Mouse (Mus musculus) thymus, postnatal 14 days (tissue): ENCODE data around the gene U2af1.
A peak's percentile ranks its signal among the peaks of the same experiment; 100 is the strongest.
"Not testable (repeated sequence)": the region's sequence is repeated elsewhere in the genome, so short reads cannot be mapped to it uniquely, and the experiment has no call there.

Source experiments
- DNase-seq: peaks from one replicate; pipeline ENCODE4 v3.0.0; 2021

U2af1 gene

DNA sequence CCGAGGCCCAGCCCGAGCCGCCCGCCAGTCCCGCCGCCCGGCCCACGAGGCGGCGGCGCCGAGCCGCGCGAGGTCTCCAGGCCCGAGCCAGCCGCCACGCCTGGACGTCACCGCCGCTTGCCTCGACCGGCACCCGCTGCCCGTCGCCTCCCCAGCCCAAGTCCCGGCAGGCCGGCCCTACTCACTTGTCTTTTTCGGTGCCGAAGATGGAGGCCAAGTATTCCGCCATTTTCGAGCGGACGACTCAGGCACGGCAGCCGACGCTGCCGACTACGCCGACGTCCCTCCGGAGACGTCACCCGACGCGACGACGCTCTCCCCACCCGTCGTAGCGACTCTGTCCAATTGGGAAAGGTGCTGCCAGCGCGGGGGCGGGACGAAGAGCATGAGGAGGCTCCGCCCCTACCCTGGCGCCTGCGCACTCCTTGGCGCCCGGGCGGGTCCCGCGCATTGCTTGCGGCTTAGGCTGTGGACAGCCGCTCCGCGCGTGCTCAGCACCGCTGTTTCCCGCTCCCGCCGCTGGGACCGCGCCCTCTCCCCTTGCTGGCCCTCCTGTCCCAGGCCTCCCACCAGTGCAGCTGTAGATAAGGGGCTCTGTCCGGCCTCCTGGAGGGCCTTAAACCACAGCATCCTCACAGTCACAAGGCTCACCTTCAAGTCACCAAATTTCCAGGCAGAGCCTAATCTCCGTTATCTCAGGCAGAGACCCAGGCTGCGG lies at the start of gene U2af1:
Gene U2af1, minus strand, starts transcription at position 425 of the 718 bp plus-strand sequence.
- peak; percentile 98 for DNase-seq

DNA sequence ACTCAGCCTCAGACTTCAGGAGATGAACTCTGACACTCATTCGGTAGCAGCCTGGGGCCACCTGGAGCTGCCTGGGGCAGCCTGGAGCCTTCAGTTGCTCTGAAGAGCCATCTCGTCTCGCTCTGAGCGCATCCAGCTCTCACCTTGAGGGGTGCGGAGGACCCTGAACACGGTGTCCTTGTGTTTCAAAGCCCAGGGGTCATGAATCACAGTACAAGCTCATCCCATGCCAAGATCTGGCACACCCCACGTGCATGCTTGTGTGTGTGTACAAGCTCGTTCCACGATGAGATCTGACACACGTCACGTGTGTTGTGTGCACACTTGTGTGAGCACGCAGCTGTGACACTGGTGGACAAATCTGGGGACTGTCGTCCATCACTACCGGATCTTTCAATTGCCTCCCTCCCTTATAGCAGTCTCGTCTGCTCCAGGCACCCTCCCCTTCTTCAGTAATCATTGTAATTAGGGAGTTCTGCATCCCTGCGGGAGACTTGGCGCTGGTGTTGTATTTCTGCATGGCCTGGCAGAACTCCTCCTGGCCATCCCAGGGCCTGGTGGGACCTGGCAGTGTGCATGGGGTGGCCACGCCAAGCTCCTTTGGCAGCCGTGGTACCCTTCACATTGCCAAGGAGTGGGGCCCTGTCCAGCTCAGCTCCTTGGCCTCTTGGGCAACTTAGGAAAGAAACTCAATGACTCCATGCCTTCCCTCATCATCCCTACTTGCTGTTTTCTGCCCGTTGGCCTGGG lies 46.8 kb upstream of the U2af1 start:
- no peak for DNase-seq

DNA sequence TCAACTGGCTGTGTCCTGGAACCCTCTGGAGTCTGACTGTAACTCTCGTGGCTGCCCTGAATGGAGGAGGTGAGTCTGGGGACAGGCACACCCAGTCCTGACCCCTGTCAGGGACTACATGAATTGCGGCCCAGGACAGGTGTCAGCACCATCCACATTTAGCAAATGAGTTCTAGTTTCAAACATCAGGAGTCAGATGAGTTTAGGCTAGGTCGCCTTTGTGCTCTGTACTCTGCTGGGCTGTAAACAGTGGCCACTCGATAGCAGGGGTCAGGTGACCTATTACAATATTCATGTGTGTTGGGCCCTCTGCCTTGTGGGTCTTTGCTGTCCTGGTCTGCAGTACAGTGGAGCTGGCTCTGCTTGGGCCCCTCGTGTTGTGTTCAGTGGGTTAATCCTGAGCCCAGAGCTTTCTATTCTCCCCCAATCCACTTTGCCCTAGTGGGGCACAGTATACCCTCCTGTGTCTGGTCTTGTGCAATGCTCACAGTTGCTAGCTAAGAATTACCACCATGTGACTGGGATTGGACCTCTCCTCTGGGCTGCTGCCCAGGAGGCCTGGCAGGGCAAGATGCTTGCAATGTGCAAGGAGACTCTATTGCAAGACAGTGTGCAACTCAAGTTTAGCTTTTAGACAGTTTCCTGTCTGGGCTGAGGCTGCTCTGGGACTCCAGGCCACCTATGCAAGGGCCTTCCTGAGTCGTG lies 44.7 kb upstream of the U2af1 start:
- DNase-seq: no peak

DNA sequence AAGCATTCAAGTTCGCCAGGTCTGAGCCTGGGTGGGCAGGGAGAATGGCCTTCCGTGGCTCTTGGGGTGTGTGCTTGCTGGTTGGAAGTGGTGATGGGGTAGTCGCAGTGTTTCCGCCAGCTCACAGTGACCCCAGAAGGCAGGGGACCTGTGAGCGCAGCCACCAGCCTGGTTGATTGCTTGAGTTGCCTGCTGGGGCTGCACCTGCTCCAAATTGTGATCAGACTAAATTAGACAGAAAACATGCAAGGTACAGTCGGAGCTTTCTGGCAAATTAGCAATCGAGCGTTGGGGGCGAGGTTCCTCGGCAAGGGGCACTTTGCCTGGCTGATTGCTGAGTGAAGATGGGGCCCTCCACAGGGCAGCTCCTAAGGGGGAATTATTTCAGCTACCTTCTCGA lies 39.7 kb upstream of the U2af1 start:
- DNase-seq: no peak

DNA sequence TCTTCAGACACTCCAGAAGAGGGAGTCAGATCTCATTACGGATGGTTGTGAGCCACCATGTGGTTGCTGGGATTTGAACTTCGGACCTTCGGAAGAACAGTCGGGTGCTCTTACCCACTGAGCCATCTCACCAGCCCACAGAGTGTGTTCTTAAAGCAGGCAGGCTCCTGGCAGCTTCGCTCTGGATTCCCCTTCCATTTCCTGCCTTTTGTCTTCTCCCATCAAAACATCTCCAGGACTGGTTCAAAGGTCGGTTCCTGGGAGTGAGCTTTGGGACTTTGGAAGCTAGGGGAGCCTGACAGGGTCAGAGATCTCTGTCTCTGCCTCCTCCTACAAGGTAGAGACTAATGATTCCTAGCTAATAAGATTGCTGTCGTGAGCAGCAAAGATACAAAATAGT lies 36.7 kb upstream of the U2af1 start:
- not testable (repeated sequence) for DNase-seq

DNA sequence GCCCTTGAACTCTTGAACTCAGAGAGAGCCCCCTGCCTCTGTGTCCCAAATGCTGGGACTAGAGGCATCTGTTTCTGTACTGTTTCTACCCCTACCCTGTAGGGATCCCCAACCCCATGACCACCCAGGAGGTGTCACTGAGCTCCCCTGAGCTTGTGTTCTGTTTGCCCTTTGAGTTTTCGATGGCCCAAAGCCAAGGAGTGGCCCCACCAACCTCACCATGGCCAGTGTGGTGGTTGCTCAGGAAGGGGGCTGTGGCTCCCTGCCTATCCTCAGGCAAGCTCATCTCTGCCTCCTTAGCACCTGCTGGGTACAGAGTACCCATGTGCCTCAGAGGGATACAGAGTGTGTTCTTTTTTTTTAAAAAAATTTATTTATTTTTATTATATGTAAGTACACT lies 36.3 kb upstream of the U2af1 start:
- DNase-seq: no peak

DNA sequence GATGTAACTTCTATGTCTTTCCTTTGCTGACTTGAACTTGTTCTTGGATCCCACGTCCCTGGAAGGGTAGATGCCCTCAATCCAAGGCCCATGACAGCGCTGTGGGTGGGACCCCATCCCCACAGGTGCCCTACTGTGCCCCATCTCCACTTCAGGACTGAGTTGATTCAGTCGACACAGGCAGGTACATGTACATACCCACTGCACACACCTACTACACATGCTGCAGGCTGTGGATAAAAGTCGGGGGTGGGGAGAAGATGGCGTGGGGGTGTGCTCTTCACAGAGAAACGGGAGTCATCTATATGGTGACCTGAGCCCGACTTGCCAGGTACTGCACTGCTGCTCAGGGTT lies 35.3 kb upstream of the U2af1 start:
- DNase-seq: no peak

DNA sequence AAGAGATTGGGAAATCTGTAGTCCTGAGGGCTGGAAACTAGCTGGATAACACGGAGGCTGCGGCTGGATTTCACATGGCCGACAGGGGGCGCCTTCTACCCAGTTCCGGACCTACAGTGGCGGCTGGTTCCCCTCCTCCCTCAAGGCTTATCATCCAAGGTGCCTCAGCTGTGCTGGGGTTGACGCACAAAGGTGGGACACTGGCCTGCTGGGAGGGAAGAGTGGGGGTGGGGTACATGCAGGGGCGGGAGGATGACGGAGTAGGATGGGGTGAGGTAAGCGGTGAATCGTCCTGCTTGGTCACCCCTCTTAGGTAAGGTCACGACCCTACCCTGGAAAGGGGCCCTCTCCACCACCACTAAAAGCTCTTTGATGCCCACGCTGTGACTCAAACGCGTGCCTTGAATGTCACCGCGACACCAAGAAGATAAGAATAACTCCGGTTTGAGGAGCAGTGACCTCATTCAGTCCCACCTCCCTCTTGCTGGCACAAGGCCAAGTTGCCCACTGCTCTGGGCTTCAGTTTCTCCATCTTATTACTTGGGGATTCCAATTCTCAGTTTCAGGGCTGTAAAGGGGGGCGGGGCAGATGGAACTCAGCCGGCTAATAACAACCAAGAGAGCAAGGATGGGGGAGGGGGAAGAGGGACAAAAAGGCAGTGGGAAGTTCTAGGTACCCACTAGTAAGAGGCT lies 34.8 kb upstream of the U2af1 start:
- DNase-seq: peak; percentile 80

DNA sequence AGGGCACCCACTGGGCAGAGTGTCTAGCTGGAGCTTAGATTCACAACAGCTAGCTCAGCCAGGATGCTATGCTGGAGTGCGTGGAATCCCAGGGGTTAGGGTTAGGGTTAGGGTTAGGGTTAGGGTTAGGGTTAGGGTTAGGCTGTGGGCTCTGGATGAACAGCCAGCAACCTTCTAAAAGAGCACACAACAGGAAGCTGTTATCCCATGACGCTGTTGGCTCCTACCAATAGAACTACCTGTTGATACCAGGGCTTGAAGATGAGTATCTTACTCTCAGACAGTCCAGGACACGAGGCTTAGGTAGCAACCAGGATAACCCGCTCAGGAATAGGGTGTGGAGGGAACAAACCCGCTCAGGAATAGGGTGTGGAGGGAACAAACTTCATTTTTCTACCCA lies 34.2 kb upstream of the U2af1 start:
- DNase-seq: no peak

DNA sequence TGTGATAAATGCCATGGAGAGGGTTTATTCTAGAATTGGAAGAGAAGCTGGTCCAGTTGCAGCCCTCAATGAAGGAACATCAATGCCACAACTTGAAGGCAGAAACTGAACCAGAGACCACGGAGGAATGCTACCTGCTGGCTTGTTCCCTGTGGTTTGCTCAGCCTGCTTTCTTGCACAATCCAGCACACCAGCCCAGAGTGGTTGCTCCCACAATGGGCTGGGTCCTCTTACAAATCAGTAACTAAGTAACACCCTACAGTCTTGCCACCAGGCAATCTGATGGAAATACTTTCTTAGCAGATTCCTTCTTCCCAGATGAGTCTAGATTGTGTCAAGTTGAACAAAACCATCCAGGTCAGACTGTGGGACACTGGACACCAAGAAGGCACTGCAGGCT lies 30.9 kb upstream of the U2af1 start:
- no peak for DNase-seq

DNA sequence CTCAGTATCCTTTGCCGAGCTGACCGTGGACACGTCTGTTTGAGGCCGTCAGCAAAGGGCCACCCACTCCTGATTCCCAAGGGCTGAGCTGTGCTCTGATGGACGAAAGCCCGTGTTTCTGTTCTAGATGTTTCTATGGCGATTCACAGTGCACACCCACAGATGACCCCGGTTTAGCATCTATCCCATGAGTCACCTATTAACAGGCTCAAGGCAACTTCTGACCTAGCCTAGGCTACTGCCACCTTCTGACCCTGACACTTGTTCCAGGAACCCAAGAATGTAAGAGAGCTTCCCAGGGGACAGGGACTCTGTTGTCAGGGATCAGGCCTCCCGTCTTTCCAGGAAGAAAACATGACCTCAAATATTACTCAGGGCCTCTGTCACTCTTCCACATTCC lies 29.4 kb upstream of the U2af1 start:
- no peak for DNase-seq

DNA sequence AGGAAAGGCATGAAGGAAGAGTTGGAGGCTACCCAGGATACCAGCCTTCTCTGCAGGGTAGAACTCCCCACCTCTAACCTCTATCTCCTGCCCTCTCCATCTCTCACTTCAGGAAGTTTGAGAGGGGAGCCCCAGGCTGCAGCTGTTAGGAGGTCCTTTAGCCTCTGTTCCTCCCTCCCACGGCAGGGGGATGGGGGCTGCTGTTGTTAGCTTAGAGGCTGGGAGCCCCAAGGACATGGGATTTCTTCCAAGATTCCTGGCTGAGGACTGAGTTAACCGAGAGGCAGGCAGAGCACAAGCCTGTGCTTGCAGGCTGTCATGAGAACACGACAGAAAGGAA lies 27.5 kb upstream of the U2af1 start:
- DNase-seq: no peak

DNA sequence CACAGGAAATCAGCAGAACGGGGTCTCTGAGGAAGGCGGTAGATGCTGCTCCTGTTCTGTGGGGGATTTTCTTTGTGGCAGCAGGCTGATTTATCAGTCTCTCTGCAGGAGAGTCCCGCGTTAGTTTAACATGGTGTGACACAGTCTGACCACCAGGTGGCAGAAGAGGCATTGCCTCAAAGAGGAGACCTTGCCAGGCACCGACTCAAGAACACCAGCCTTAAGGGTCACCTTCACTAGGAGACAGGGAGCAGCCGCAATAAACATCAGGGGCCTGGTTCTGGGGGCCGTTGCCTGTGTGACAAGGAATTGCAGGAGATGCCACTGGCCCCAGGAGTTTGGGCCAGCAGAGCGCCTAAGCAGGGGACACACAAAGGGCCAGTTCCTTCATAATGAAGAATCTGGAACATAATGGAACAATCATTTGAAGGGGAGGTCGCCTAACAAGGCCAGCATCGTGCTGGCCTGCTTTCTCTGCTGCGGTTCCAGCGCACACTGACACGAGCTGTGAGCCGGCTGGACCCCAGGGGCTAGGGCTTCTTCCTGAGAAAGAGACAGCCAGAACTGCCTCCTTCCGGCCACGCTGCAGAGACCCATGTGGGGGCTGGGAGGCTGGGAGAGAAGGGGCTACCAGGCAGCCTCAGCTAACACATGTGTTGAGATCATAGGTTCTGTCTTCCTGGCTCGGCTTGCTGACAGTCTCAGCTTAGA lies 27.0 kb upstream of the U2af1 start:
- DNase-seq: peak; percentile 82

DNA sequence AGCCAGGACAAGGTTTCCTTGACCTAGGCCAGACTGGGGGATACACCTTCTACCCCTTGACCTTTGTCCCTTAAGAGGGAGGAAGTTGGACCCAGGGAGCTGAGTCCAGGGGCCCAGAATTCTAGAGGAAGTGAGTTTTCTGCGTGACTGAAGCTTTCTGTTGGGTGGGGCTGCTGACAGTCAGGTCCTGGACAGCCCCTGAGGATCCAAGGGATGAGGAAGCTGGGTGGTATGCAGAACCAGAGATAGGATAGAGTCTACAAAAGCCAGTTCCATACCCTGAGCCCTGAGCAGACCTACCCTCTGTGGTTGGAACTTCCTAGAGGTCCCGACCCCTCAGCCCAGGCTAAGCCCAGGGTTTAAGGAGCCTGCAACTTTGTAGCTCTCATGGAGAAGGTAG lies 21.8 kb upstream of the U2af1 start:
- no peak for DNase-seq

DNA sequence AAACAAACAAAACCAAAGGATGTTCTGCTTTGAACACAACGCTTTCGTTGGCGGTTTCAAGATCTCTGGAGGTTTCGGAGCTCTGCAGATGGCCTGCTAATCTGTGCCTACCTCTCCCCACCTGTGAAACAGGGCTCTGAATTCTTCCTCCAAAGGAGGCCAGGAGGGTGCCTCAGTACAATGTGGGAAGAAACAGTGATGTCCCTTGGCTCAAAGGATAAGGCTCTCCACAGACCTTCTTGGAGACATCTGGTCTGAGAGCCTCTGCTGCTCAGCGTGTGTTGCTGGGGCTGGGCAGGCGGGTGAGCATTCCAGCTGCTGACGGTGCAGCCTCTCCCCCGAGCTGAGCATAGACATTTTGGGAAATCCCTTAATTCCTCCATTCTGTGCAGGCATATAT lies 18.8 kb upstream of the U2af1 start, which contains the start of gene Cryaa:
Gene Cryaa, plus strand, starts transcription at position 301 of the 400 bp plus-strand sequence.
- DNase-seq: no peak

DNA sequence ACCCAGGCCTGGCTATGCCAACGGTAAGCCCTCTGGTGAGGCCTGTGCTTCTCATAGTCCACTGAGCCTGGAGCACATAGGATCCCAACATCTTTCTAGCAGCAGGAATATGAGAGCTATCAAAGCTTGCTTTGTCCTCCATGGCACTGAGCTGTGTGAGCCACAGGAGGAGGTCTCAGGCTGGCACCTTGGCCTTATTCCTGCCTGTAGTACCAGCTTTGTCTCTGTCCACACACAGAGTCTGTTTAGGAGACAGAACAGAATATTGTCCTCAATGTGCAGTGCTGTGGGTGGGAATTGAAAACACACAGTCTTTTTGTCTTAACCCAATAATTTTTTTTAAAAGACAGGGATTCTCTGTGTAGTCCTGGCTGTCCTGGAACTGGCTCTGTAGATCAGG lies 15.7 kb upstream of the U2af1 start:
- DNase-seq: no peak

DNA sequence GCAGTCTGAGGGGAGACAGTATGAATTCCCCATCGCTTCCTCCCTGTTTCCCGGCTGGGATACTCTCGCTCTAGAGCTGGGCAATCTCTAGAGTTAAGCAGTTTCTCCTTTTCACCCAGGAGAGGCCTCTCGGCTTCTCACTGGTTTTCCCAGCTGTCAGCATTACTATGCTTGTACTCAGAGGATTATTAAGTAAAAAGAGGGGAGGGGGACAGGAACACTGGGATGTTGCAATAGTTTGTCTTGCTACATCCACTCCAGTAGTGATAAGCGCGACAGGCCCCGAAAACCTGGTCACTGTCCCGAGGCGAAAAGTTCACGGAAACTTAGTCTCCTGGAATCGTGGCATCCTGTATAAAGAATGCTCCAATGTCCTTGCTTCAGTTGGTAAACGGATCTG lies 13.6 kb upstream of the U2af1 start:
- no peak for DNase-seq

DNA sequence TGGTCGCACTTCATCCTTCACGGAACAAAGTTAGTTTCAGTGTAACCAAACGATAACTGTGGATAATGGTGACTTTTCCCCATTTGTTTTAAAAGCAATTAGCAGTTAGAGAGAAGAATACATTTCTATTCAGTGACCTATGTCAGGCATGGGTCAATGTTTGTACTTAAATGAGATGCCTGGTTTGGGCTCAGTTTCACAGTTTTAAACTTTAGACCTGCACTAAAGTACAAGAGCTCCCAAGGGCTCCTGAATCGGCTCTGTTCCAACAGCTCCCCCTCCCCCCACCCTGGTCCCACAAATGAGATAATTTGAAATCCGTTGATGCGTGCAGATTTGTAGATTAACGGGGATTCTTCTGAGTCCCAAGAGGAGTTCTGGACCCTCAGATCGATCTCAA lies 13.0 kb upstream of the U2af1 start:
- DNase-seq: no peak

DNA sequence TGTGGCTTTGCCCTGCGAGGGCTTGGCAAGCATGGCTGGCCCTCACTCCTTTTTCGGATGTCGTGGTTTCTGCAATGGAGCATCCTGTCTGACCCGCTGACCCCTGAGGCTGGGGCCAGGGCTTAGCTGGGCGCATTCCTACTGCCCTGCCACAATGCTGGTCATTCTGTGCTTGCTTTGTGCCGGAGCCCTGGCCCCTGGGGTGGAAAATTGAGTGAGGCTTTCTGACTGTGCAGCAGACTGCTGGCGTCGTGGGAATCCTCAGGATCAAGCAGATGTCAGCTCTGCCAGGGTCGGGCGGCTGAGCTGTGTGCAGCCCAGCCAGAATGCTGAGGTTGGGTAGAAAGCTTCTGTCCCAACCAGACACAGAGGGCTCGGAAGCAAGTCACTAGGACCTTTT lies 11.5 kb upstream of the U2af1 start:
- DNase-seq: no peak

DNA sequence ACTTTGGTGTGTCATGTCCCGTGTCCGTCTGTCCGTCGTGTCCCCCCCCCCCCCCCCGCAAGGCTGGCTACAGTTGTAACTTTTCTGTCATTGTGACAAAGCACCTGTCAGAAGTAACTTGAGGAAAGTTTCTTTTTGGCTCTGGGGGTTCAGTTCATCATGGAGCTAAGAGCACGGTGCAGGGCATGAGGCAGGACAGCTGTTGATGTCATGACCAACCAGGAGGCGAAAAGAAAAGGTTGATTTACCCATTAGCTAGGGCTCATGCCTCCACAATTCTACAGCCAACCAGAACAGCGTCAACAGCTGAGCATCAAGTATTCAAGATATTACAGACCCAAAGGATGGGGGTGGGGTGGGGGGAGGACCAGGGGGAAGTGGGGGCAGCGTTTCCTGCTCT lies 9.6 kb upstream of the U2af1 start:
- DNase-seq: no peak

DNA sequence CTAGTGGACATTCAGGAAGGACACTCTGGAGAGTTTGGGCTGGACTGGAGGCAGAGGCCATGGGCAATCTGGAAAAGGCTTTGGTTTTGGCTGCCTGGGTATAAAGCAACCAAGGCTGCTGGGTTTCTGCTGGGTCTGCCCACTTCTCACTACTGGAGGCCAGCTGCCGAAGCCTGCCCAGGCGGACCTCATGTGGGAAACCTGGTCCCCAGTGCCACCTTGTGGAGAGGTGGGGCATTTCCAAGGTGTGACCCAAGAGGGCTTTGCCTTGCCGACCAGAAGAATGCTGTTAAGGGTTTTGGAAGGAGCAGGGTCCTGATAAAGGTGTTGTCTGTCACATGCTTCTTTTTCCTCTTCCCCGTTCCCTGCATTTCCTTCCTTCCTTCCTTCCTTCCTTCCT lies 6.1 kb upstream of the U2af1 start:
- DNase-seq: peak; percentile 90

DNA sequence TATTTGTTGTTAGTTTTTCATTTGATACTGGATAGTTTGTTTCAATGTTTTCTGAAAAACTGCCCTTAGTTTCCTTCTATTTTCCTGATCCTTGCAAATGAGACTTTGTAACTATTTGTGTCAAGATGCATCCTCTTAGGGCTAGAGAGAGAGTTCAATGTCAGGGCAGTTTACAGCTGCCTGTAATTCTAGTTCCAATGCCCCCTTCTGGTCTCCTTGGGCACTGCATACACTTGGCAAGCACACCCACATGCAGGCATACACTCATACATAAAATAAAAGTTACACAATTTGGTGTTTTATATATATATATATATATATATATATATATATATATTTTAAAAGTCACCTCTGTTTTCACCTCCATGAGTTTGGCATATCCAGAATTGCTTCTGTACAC lies 4.2 kb upstream of the U2af1 start:
- DNase-seq: no peak

DNA sequence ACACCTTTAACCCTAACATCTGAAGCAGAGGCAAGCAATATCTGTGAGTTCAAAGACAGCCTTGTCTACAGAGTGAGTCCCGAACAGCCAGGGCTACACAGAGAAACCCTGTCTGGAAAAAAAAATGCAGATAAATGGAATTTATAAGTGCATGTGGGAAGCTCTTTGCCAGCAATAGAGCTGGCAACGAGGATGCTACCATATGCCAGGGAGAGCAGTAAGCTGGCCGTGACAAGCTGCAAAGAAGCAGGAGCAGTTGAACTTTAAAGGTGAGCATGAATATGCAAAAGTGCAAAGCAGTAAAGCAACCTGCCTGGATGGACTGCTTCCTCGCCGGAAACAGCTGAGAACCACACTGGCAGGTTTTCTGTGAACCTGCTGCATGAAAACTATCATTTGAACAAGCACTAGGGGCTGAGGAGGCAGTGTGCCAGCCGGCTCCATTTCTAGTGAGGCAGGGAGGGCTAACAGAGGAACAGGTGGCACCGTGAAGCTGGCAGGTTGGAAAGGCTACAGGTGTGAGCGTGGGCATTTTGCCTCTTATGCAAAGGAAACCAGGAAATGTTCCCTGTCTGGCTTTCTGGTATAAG lies 2.1 kb upstream of the U2af1 start:
- DNase-seq: no peak
